8 mouse cellular contexts compared by ENCODE assay signal in the genomic region with DNA sequence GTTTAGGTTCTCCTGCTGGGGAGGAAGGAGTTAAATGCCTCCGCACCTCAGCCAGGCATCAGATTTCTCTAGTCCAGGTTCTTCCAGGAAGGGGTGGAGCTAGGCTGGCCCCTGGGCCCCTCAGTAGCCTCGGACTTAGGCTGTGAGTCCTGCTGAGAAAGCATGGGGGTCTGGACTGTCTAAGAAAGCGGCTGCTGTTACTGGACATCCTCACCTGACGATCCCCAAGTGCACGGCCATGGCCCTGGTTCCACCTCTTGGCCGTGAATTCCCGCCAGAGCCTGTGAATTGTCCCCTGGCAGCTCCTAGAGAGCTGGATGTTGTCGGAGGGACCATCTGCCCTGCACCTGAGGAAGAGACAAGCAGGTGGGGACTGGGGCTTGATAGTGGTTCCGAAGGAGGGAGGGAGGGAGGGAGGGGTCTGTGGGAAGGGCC. TPM values are rescaled to one million over a fixed set of nuclear protein-coding genes. Genes with fewer than 3 reads are reported as not detected.
A peak's percentile ranks its signal among the peaks of the same experiment; 100 is the strongest.
DNase-seq lines count a peak whose midpoint lies in the region; ATAC-seq lines count a peak whose summit lies in the region.

Gene Syne4 (plus strand): TSS at position 87 of the 435 bp plus-strand sequence.

- no peaks in the 10 kb centered on the region for H3K27me3 ChIP-seq in intestine, embryonic 16.5 days (replicated peaks; ENCODE audit: control insufficient read depth, insufficient read depth, low read length)
- H3K27me3 ChIP-seq in midbrain, embryonic 13.5 days, result no peaks in the 10 kb centered on the region

- DNase-seq in left cerebral cortex, adult 18-20 months (ENCODE audit: low spot score in 2 of 2), result no peak
- DNase-seq in left cerebral cortex, postnatal 10 days (ENCODE audit: extremely low spot score in 1 of 2, low spot score in 2 of 2), result no peak
- peak; percentile 71 for DNase-seq in embryo, embryonic 10 days (ENCODE audit: low spot score)
- DNase-seq in ovary, postnatal 36 days (ENCODE audit: low spot score), result no peak
- no peak for DNase-seq in lung, postnatal 14 days
- DNase-seq in testis, postnatal 10 days (ENCODE audit: low spot score), result no peak

- peak within 1 kb of the TSS; percentile 53 for H3K4me3 ChIP-seq in intestine, embryonic 16.5 days (ENCODE audit: low read length)
- no peak within 1 kb of the TSS for H3K4me3 ChIP-seq in midbrain, embryonic 13.5 days (replicated peaks)

- peak; percentile 88 for ATAC-seq in intestine, embryonic 16.5 days
- no peak for ATAC-seq in midbrain, embryonic 13.5 days

- H3K27ac ChIP-seq in intestine, embryonic 16.5 days (ENCODE audit: low read length), result peak within 1 kb of the TSS; percentile 1; the same call in 1 of the 2 replicates
- no peak within 1 kb of the TSS for H3K27ac ChIP-seq in midbrain, embryonic 13.5 days

- peak within 1 kb of the TSS; percentile 60 for H3K9ac ChIP-seq in intestine, embryonic 16.5 days (ENCODE audit: low read depth, low read length)
- H3K9ac ChIP-seq in midbrain, embryonic 13.5 days (replicated peaks), result peak within 1 kb of the TSS; percentile 32; the same call in 1 of the 2 replicates

- no peaks in the 10 kb centered on the region for H3K9me3 ChIP-seq in intestine, embryonic 16.5 days (ENCODE audit: control insufficient read depth, low read length)
- no peaks in the 10 kb centered on the region for H3K9me3 ChIP-seq in midbrain, embryonic 13.5 days

- H3K4me1 ChIP-seq in intestine, embryonic 16.5 days (ENCODE audit: control insufficient read depth, insufficient read depth, low read length), result peaks cover 11% of the 10 kb centered on the region
- peaks cover 13% of the 10 kb centered on the region for H3K4me1 ChIP-seq in midbrain, embryonic 13.5 days (replicated peaks)

- H3K4me2 ChIP-seq in intestine, embryonic 16.5 days (ENCODE audit: low read depth, low read length), result peak within 1 kb of the TSS; percentile 57
- H3K4me2 ChIP-seq in midbrain, embryonic 13.5 days (replicated peaks), result peak within 1 kb of the TSS; percentile 7; the same call in 1 of the 2 replicates

- intact Hi-C loops in left cerebral cortex, postnatal 10 days (cut with DNase I), result no loop called here

- no peaks in the 10 kb centered on the region for H3K36me3 ChIP-seq in intestine, embryonic 16.5 days (ENCODE audit: control insufficient read depth, insufficient read depth, low read length)
- H3K36me3 ChIP-seq in midbrain, embryonic 13.5 days, result peaks cover 25% of the 10 kb centered on the region

- 3% methylated on average over 9 of the region's 9 CpGs for WGBS in intestine, embryonic 16.5 days
- WGBS in midbrain, embryonic 13.5 days, result 3% methylated on average over 9 of the region's 9 CpGs

RNA-seq across cellular contexts. Expression of gene Syne4, which starts in this region (rescaled TPM):
- total RNA-seq in left cerebral cortex, adult 18-20 months (2021), result 10 to 100 TPM; 13.8 to 15.6 TPM
- 1 to 10 TPM; 5.4 to 7.5 TPM for total RNA-seq in left cerebral cortex, postnatal 10 days (2021)
- polyA plus RNA-seq in intestine, embryonic 16.5 days (2015; fragmentation: Nextera tagmentation; extraction: Ambion mirVana), result 58.9 and 59.7 TPM in 2 replicates
- 10.8 and 11.7 TPM in 2 replicates for polyA plus RNA-seq in midbrain, embryonic 13.5 days (2015; fragmentation: Nextera tagmentation; extraction: Ambion mirVana)
